Mouse (Mus musculus) myocyte (in vitro differentiated cells): ENCODE data around the gene Gm43064.

Source experiments
- MYOD1 ChIP-seq, 3 experiments: IDR thresholded peaks; one replicate each; pipeline ENCODE4 v1.6.1; 2011; ENCODE audit warnings: control low read depth in 2 of 3, low read depth in 2 of 3, mild to moderate bottlenecking in 2 of 3, moderate library complexity in 1 of 3; ENCODE audit not compliant: insufficient read length in 2 of 3, control insufficient read depth in 1 of 3
- POLR2A ChIP-seq: IDR thresholded peaks from one replicate; pipeline ENCODE4 v1.6.1; 2011; ENCODE audit warnings: low read depth, mild to moderate bottlenecking, control low read depth, moderate library complexity; ENCODE audit not compliant: insufficient read length
- POLR2AphosphoS2 ChIP-seq: IDR thresholded peaks from one replicate; pipeline ENCODE4 v1.6.1; 2011; ENCODE audit warnings: low read depth, control low read depth; ENCODE audit not compliant: insufficient read length
- TCF12 ChIP-seq: IDR thresholded peaks from one replicate; pipeline ENCODE4 v1.6.1; 2011; ENCODE audit warnings: mild to moderate bottlenecking, control low read depth; ENCODE audit not compliant: poor library complexity, insufficient read depth, severe bottlenecking
- USF1 ChIP-seq: IDR thresholded peaks from one replicate; pipeline ENCODE4 v1.6.1; 2011; ENCODE audit warnings: low read depth, mild to moderate bottlenecking, control low read depth, moderate library complexity

DNA sequence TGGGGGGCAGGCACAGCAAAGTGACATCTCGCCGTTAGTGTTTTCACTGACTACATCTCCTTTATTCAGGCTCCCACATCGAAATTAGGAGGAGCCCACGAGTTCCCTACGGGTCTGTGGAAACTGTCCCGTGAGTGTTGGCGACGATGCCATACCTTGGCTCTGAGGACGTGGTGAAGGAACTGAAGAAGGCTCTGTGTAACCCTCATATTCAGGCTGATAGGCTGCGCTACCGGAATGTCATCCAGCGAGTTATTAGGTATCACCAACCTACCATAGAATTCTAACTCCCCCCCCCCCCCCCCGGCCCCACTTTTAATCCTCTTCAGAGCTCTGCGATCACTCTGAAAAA lies 402 bp downstream of the Gm43064 start:
- TF ChIP-seq POLR2A = no peak
- no peak for TF ChIP-seq USF1
- no peak for TF ChIP-seq POLR2AphosphoS2
- TF ChIP-seq MYOD1 (IDR thresholded peaks at IDR 0.05; ENCODE audit: control insufficient read depth in 1 of 3, insufficient read length in 2 of 3, low read depth in 2 of 3) = no peak
- no peak for TF ChIP-seq TCF12
